Mouse (Mus musculus): ENCODE measurements at regions not wholly inside any gene's neighbourhood (a gene's known extent, or its start where the extent isn't known, plus 50 kb on each side); places are given as distances from the start of the nearest gene placed in this dataset.
A peak's percentile ranks its signal among the peaks of the same experiment; 100 is the strongest.

GRCm38 (mm10) chr4:94188354-94188753, 368.0 kb upstream of the Gm10306 start:
- no peak for DNase-seq

- DNase-seq: peak; percentile 21 to 36
Observed at GRCm38 (mm10) chr4:94188888-94189287, 367.5 kb upstream of the Gm10306 start.

- no peak for DNase-seq
Observed at GRCm38 (mm10) chr4:94190940-94191339, 365.4 kb upstream of the Gm10306 start.

- no peak for DNase-seq
Observed at GRCm38 (mm10) chr4:94216265-94216664, 340.1 kb upstream of the Gm10306 start.

GRCm38 (mm10) chr4:94235650-94236206, 320.6 kb upstream of the Gm10306 start:
- DNase-seq: no peak

- DNase-seq: no peak
Observed at GRCm38 (mm10) chr4:94256026-94256425, 300.3 kb upstream of the Gm10306 start.

- DNase-seq: no peak
Observed at GRCm38 (mm10) chr4:94261136-94261535, 295.2 kb upstream of the Gm10306 start.

- DNase-seq: no peak
Observed at GRCm38 (mm10) chr4:94281732-94282131, 274.6 kb upstream of the Gm10306 start.

- no peak for DNase-seq
Observed at GRCm38 (mm10) chr4:94292150-94292549, 264.2 kb upstream of the Gm10306 start.

GRCm38 (mm10) chr4:94317298-94317697, 239.0 kb upstream of the Gm10306 start:
- no peak for DNase-seq

GRCm38 (mm10) chr4:94326759-94327158, 229.6 kb upstream of the Gm10306 start:
- no peak for DNase-seq

- DNase-seq: no peak
Observed at GRCm38 (mm10) chr4:94343331-94343730, 213.0 kb upstream of the Gm10306 start.

GRCm38 (mm10) chr4:94349273-94349672, 207.1 kb upstream of the Gm10306 start:
- no peak for DNase-seq

- no peak for DNase-seq
Observed at GRCm38 (mm10) chr4:94356982-94357381, 199.4 kb upstream of the Gm10306 start.

GRCm38 (mm10) chr4:94360810-94361527, 195.4 kb upstream of the Gm10306 start:
- no peak for DNase-seq

- DNase-seq: no peak
Observed at GRCm38 (mm10) chr4:94361528-94362217, 194.7 kb upstream of the Gm10306 start.

- DNase-seq: no peak
Observed at GRCm38 (mm10) chr4:94365375-94365774, 191.0 kb upstream of the Gm10306 start.

GRCm38 (mm10) chr4:94367174-94367573, 189.2 kb upstream of the Gm10306 start:
- no peak for DNase-seq

GRCm38 (mm10) chr4:94370981-94371380, 185.4 kb upstream of the Gm10306 start:
- DNase-seq: no peak

- no peak for DNase-seq
Observed at GRCm38 (mm10) chr4:94376256-94376655, 180.1 kb upstream of the Gm10306 start.

GRCm38 (mm10) chr4:94385703-94386102, 170.6 kb upstream of the Gm10306 start:
- no peak for DNase-seq

GRCm38 (mm10) chr4:94388317-94388716, 168.0 kb upstream of the Gm10306 start:
- no peak for DNase-seq

GRCm38 (mm10) chr4:94394462-94394861, 161.9 kb upstream of the Gm10306 start:
- DNase-seq: no peak

- DNase-seq: no peak
Observed at GRCm38 (mm10) chr4:94397284-94397683, 159.1 kb upstream of the Gm10306 start.

Measured in heart, adult 18-20 months (tissue).